Mouse (Mus musculus) layer of hippocampus, adult 9-10 months (tissue): ENCODE measurements at regions not wholly inside any gene's neighbourhood (a gene's known extent, or its start where the extent isn't known, plus 50 kb on each side); places are given as distances from the start of the nearest gene placed in this dataset.
"Not testable (repeated sequence)": the region's sequence is repeated elsewhere in the genome, so short reads cannot be mapped to it uniquely, and the experiment has no call there.

Experiments
- DNase-seq: peaks from one replicate; pipeline ENCODE4 v3.0.0; 2022; ENCODE audit warnings: low spot score

- DNase-seq = no peak
Observed at GRCm38 (mm10) chr14:76749178-76749577, 192.5 kb upstream of the Serp2 start.

GRCm38 (mm10) chr14:76748711-76749110, 192.0 kb upstream of the Serp2 start:
- DNase-seq = no peak

GRCm38 (mm10) chr14:76747814-76748213, 191.1 kb upstream of the Serp2 start:
- DNase-seq = no peak

GRCm38 (mm10) chr14:76746282-76746681, 189.6 kb upstream of the Serp2 start:
- no peak for DNase-seq

GRCm38 (mm10) chr14:76744674-76745433, 188.2 kb upstream of the Serp2 start:
- DNase-seq = no peak

- no peak for DNase-seq
Observed at GRCm38 (mm10) chr14:76742297-76742696, 185.6 kb upstream of the Serp2 start.

- peak; percentile 75 for DNase-seq
Observed at GRCm38 (mm10) chr14:76739836-76740597, 183.3 kb upstream of the Serp2 start.

GRCm38 (mm10) chr14:76735997-76736396, 179.3 kb upstream of the Serp2 start:
- no peak for DNase-seq

- DNase-seq = no peak
Observed at GRCm38 (mm10) chr14:76735107-76735506, 178.4 kb upstream of the Serp2 start.

GRCm38 (mm10) chr14:76733258-76733823, 176.7 kb upstream of the Serp2 start:
- DNase-seq = no peak

GRCm38 (mm10) chr14:76731096-76731986, 174.7 kb upstream of the Serp2 start:
- no peak for DNase-seq

- DNase-seq = no peak
Observed at GRCm38 (mm10) chr14:76725844-76726243, 169.2 kb upstream of the Serp2 start.

GRCm38 (mm10) chr14:76725231-76725630, 168.5 kb upstream of the Serp2 start:
- not testable (repeated sequence) for DNase-seq

- no peak for DNase-seq
Observed at GRCm38 (mm10) chr14:76724826-76725225, 168.1 kb upstream of the Serp2 start.

GRCm38 (mm10) chr14:76724395-76724794, 167.7 kb upstream of the Serp2 start:
- DNase-seq = no peak

- DNase-seq = no peak
Observed at GRCm38 (mm10) chr14:76723551-76723950, 166.9 kb upstream of the Serp2 start.

GRCm38 (mm10) chr14:76722297-76722696, 165.6 kb upstream of the Serp2 start:
- DNase-seq = no peak

- DNase-seq = no peak
Observed at GRCm38 (mm10) chr14:76721751-76722150, 165.1 kb upstream of the Serp2 start.

GRCm38 (mm10) chr14:76717081-76717480, 160.4 kb upstream of the Serp2 start:
- no peak for DNase-seq

GRCm38 (mm10) chr14:76714727-76715126, 158.0 kb upstream of the Serp2 start:
- DNase-seq = no peak

- no peak for DNase-seq
Observed at GRCm38 (mm10) chr14:76713946-76714345, 157.3 kb upstream of the Serp2 start.

- DNase-seq = peak; percentile 21
Observed at GRCm38 (mm10) chr14:76708728-76709127, 152.0 kb upstream of the Serp2 start.
